Mouse (Mus musculus) frontal cortex, adult 2 months (tissue): Measurements from ENCODE around the gene Ticrr. TPM values are rescaled to one million over a fixed set of nuclear protein-coding genes. Genes with fewer than 3 reads are reported as not detected.

Experiments
- DNase-seq, 2 experiments: peaks; one replicate each; pipeline ENCODE4 v3.0.0; 2022; ENCODE audit warnings: low spot score in 1 of 2; ENCODE audit errors: extremely low spot score in 1 of 2
- polyA plus RNA-seq: library from polyadenylated mRNA; depleted of rRNA; stranded (reverse); fragments of >200 nt; gene quantifications from 2 replicates; pipeline ENCODE4 v1.2.3, GENCODE M21; 2012; rRNA removed

Gene Ticrr
- polyA plus RNA-seq, 1 experiment, result 0.18 TPM

GRCm38 (mm10) chr7:79744051-79744450 lies 84.1 kb downstream of the Ticrr start:
- DNase-seq, result peak in 1 of 2 experiments; percentile 54

GRCm38 (mm10) chr7:79744585-79744984 lies 84.6 kb downstream of the Ticrr start:
- no peak for DNase-seq

- no peak for DNase-seq
Observed at GRCm38 (mm10) chr7:79747659-79748058, 87.7 kb downstream of the Ticrr start.

Other genes starting within 250 kb of the Ticrr start
- gene Polg, start 193.8 kb upstream of the Ticrr start, polyA plus RNA-seq, result 73.0 and 84.6 TPM in 2 replicates
- 4.6 and 5.5 TPM in 2 replicates for gene Rhcg, start 42.5 kb upstream of the Ticrr start, polyA plus RNA-seq
- gene Kif7, start 55.5 kb downstream of the Ticrr start, polyA plus RNA-seq, result 3.2 and 3.8 TPM in 2 replicates
- gene Plin1, start 72.7 kb downstream of the Ticrr start, polyA plus RNA-seq, result 0.14 and 0.25 TPM in 2 replicates
- gene Pex11a, start 82.9 kb downstream of the Ticrr start, polyA plus RNA-seq, result 19.1 and 19.2 TPM in 2 replicates
- 0.10 and 0.34 TPM in 2 replicates for gene Wdr93, start 83.0 kb downstream of the Ticrr start, polyA plus RNA-seq
- gene Mesp1, start 133.6 kb downstream of the Ticrr start, polyA plus RNA-seq, result 0.16 and 0.19 TPM in 2 replicates
- 0.78 and 0.88 TPM in 2 replicates for gene Mesp2, start 150.5 kb downstream of the Ticrr start, polyA plus RNA-seq
- gene Anpep, start 200.9 kb downstream of the Ticrr start, polyA plus RNA-seq, result 5.4 and 5.9 TPM in 2 replicates